8 mouse cellular contexts compared by ENCODE assay signal in the genomic region with DNA sequence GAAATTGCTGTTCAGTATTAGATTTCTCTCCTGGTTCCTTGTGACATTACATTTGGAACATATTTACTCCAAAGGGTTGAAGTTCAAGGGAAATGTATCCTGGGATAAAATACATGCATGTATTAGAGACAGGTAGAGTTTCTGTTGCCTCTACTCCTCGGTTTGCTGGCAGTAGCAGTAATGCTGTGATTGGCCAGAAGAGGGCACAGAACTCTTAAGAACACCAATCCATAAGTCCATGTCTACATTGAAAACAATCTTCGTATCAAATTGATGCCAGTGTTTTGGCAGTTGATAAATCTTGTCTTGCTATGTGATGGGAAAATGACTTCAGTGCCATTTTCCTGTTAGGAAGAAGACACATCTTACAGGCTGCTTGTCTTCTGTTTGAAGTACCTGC.
A peak's percentile ranks its signal among the peaks of the same experiment; 100 is the strongest.
DNase-seq lines count a peak whose midpoint lies in the region; ATAC-seq and TF ChIP-seq lines count a peak whose summit lies in the region.

No protein-coding gene starts in this region.

- no peak overlapping the region for H3K4me3 ChIP-seq in layer of hippocampus, adult 2 months
- no peak overlapping the region for H3K4me3 ChIP-seq in lung, postnatal 0 days (ENCODE audit: low read depth, low read length)

- WGBS in lung, postnatal 0 days = 44% methylated on average over 2 of the region's 2 CpGs

- no peaks in the 10 kb centered on the region for H3K4me1 ChIP-seq in lung, postnatal 0 days (ENCODE audit: insufficient read depth, low read depth, low read length)

- ATAC-seq in lung, postnatal 0 days = no peak
- ATAC-seq in megakaryocyte, adult 5-6 weeks (ENCODE audit: poor library complexity, severe bottlenecking) = no peak

- no peak overlapping the region for H3K4me2 ChIP-seq in lung, postnatal 0 days (replicated peaks; ENCODE audit: low read depth, low read length)

- H3K9me3 ChIP-seq in lung, postnatal 0 days (ENCODE audit: low read length) = no peaks in the 10 kb centered on the region

- TF ChIP-seq CTCF in layer of hippocampus, adult 2 months (conservative IDR thresholded peaks at IDR 0.05) = peak; percentile 82
- TF ChIP-seq CTCF in lung, postnatal 0 days (IDR thresholded peaks at IDR 0.05) = peak; percentile 64

- no peak overlapping the region for H3K27ac ChIP-seq in layer of hippocampus, adult 2 months
- no peak overlapping the region for H3K27ac ChIP-seq in lung, postnatal 0 days (ENCODE audit: low read length)

- peak; percentile 19 to 42 for DNase-seq in adrenal gland, postnatal 36 days
- no peak for DNase-seq in adrenal gland, postnatal 4 days (ENCODE audit: low spot score in 2 of 2)
- DNase-seq in layer of hippocampus, adult 2 months (ENCODE audit: low spot score in 2 of 2) = peak in 1 of 2 experiments; percentile 53
- DNase-seq in layer of hippocampus, adult 9-10 months (ENCODE audit: low spot score) = no peak
- peak; percentile 31 to 44 for DNase-seq in cerebellum, postnatal 14 days
- peak; percentile 41 for DNase-seq in lung, postnatal 0 days (ENCODE audit: low spot score)
- DNase-seq in spleen, adult 12 weeks (ENCODE audit: low spot score) = no peak

- H3K9ac ChIP-seq in lung, postnatal 0 days (replicated peaks; ENCODE audit: low read depth) = no peak overlapping the region

- TF ChIP-seq EP300 in lung, postnatal 0 days (IDR thresholded peaks at IDR 0.05) = no peak

- H3K27me3 ChIP-seq in lung, postnatal 0 days (replicated peaks; ENCODE audit: insufficient read depth, low read length) = no peaks in the 10 kb centered on the region

- H3K36me3 ChIP-seq in lung, postnatal 0 days (ENCODE audit: insufficient read depth, low read length) = peaks cover 4% of the 10 kb centered on the region

Comparison
In these comparisons a context has a peak if more than half of its experiments do, and no peak if none do; other contexts are left out.
1. DNase-seq: peak in adrenal gland, postnatal 36 days (2 of 2), cerebellum, postnatal 14 days (2 of 2) and lung, postnatal 0 days (single experiment); none in adrenal gland, postnatal 4 days (0 of 2), layer of hippocampus, adult 9-10 months (single experiment) and spleen, adult 12 weeks (single experiment).